Mouse (Mus musculus): ENCODE data around the gene Ccdc28b.

DNA sequence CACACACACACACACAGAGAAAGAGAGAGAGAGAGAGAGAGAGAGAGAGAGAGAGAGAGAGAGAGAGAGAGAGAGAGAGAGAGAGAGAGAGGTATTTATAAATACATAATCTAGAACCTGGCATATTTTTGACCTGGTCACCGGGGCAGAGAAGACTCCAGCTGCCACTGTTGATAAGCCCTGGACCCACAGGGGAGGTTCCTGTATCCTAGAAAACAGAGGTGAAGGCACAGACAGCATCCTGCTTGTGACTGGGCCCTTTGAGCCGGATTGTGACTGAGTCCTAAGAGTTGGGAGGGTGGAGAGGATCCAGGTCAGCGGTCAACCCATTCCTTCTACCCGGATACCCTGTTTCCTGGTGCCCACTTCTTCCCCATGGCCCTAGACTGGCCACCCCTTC, 34.9 kb downstream of the Ccdc28b start:
- TF ChIP-seq CTCF (IDR thresholded peaks at IDR 0.05 in 2 of 3, conservative IDR thresholded peaks at IDR 0.05 in 1 of 3; ENCODE audit: control insufficient read depth in 1 of 3, insufficient read depth in 1 of 3, low read depth in 2 of 3, low read length in 3 of 3, poor library complexity in 1 of 3, severe bottlenecking in 1 of 3), result no peak
- no peak for TF ChIP-seq ZNF384 (IDR thresholded peaks at IDR 0.05; ENCODE audit: low read depth, low read length)
- no peak for TF ChIP-seq SMC3 (IDR thresholded peaks at IDR 0.05; ENCODE audit: low read depth, low read length)
- TF ChIP-seq TCF12 (IDR thresholded peaks at IDR 0.05; ENCODE audit: low read depth, low read length), result no peak
- no peak for TF ChIP-seq NELFE (IDR thresholded peaks at IDR 0.05; ENCODE audit: low read depth, low read length)
- no peak for TF ChIP-seq CHD1 (IDR thresholded peaks at IDR 0.05; ENCODE audit: low read depth, low read length)

Data from MEL (cell line).